Mouse (Mus musculus) forebrain, embryonic 16.5 days (tissue): ENCODE measurements around the gene Carm1. TPM values are rescaled to one million over a fixed set of nuclear protein-coding genes. Genes with fewer than 3 reads are reported as not detected.

Experiments used
- ATAC-seq: fragments of 200-750 bp; cut with Nextera tagmentation; 2 replicates; pipeline ENCODE4 v1.8.0; 2017; ENCODE audit warnings: mild to moderate bottlenecking, moderate library complexity
- H3K27ac ChIP-seq: fragments of 300-500 bp; sonication (generic); 2 replicates; pipeline ENCODE4 v1.5.1; 2014; ENCODE audit warnings: low read length, control low read depth
- H3K27me3 ChIP-seq: fragments of 300-500 bp; sonication (generic); replicated peaks from 2 replicates; pipeline ENCODE4 v1.6.1; 2014; ENCODE audit warnings: low read length; ENCODE audit not compliant: control insufficient read depth, insufficient read depth
- H3K36me3 ChIP-seq: fragments of 300-500 bp; sonication (generic); 2 replicates; pipeline ENCODE4 v1.6.1; 2014; ENCODE audit not compliant: control insufficient read depth, insufficient read depth
- H3K4me1 ChIP-seq: fragments of 300-500 bp; sonication (generic); replicated peaks from 2 replicates; pipeline ENCODE4 v1.6.1; 2014; ENCODE audit warnings: low read length; ENCODE audit not compliant: control insufficient read depth, insufficient read depth
- H3K4me2 ChIP-seq: fragments of 300-500 bp; sonication (generic); 2 replicates; pipeline ENCODE4 v1.6.1; 2014; ENCODE audit warnings: mild to moderate bottlenecking, low read length, control low read depth
- H3K4me3 ChIP-seq: fragments of 300-500 bp; sonication (generic); replicated peaks from 2 replicates; pipeline ENCODE4 v1.5.1; 2014; ENCODE audit warnings: mild to moderate bottlenecking, low read length, control low read depth
- H3K9ac ChIP-seq: fragments of 300-500 bp; sonication (generic); replicated peaks from 2 replicates; pipeline ENCODE4 v1.6.1; 2014; ENCODE audit warnings: low read depth, low read length, control low read depth
- H3K9me3 ChIP-seq: fragments of 300-500 bp; sonication (generic); 2 replicates; pipeline ENCODE4 v1.6.1; 2016; ENCODE audit warnings: low read length; ENCODE audit not compliant: control insufficient read depth
- WGBS: fragments of 180-500 bp; shearing (Covaris S2); extraction: QIAGEN DNeasy Blood & Tissue Kit; methylation state at CpG from one replicate; pipeline ENCODE4 v1.1.7; 2014; 5-methylcytosine and 5-hydroxymethylcytosine counted together
- polyA plus RNA-seq: library from polyadenylated mRNA; unstranded; fragments of >200 nt; fragmentation: Nextera tagmentation; extraction: Ambion mirVana; gene quantifications from 2 replicates; pipeline ENCODE4 v1.2.1, GENCODE M21; 2015

Carm1 gene
- polyA plus RNA-seq, 1 experiment from 2014 or later: 26.5 TPM

DNA sequence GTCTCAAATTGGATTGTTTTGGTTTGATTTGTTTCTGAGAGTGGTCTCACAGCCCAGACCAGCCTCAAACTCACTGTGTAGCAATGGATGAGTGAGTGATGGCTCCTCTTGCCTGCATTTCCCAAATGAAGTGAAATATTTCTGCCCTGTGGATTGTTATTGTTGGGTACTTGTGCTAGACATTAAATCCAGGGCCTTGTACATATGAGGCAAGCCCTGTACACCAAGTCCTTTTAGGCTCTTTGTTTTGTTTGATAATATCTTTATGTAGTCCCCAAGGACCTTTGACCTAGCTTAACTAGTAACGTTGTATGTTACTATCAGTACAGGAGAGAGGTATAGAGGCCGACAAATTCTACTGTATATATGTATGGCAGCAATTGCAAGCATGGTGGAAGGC, 48.1 kb downstream of the Carm1 start:
- Histone ChIP-seq H3K36me3 (peaks cover 6% of the 10 kb centered on the region), H3K9me3 (no peaks in the 10 kb centered on the region), H3K4me2 (no peak overlapping the region), H3K27ac (no peak overlapping the region), H3K9ac (no peak overlapping the region), H3K4me1 (peaks cover 28% of the 10 kb centered on the region), H3K27me3 (no peaks in the 10 kb centered on the region), H3K4me3 (no peak overlapping the region)
- WGBS: 88% methylated on average over 2 of the region's 2 CpGs
- no peak for ATAC-seq

- Histone ChIP-seq H3K4me2 (no peak overlapping the region), H3K9me3 (no peaks in the 10 kb centered on the region), H3K4me1 (peaks cover 20% of the 10 kb centered on the region), H3K27ac (no peak overlapping the region), H3K9ac (no peak overlapping the region), H3K36me3 (peaks cover 3% of the 10 kb centered on the region; the same call in 1 of the 2 replicates), H3K27me3 (no peaks in the 10 kb centered on the region), H3K4me3 (no peak overlapping the region)
- no peak for ATAC-seq
- 42% methylated on average over 2 of the region's 2 CpGs for whole genome bisulfite sequencing
These were observed 51.5 kb downstream of the Carm1 start for GRCm38 (mm10) chr9:21598198-21598597.

GRCm38 (mm10) chr9:21600186-21600585, 53.5 kb downstream of the Carm1 start:
- H3K4me2 ChIP-seq: no peak overlapping the region
- peaks cover 2% of the 10 kb centered on the region; the same call in 1 of the 2 replicates for H3K4me1 ChIP-seq
- no peak overlapping the region for H3K4me3 ChIP-seq
- WGBS: 75% methylated on average over 3 of the region's 3 CpGs
- no peak overlapping the region for H3K9ac ChIP-seq
- no peak overlapping the region for H3K27ac ChIP-seq
- no peaks in the 10 kb centered on the region for H3K9me3 ChIP-seq
- no peaks in the 10 kb centered on the region for H3K27me3 ChIP-seq
- ATAC-seq: no peak
- H3K36me3 ChIP-seq: peaks cover 3% of the 10 kb centered on the region; the same call in 1 of the 2 replicates

DNA sequence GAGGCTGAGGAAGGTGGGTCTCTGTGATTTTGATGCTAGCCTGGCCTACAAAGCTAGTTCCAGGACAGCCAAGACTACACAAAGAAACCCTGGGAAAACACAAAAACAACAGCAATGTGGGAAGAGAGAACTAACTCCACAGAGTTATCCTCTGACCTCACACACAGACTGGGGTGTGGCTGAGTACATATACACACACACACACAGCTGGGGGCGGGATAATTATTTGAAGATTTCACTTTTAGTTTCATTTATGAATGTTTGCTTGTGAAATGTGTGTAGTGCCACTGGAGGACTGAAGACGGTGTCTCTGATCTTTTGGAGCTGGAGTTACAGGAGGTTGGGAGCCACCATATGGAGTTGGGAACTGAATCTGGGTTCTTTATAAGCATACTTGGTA, 54.4 kb downstream of the Carm1 start:
- Histone ChIP-seq H3K4me1 (0 out of 2 replicates have a peak, but pooled peaks cover 2% of the 10 kb centered on the region), H3K4me2 (no peak overlapping the region), H3K4me3 (no peak overlapping the region), H3K27ac (no peak overlapping the region), H3K27me3 (no peaks in the 10 kb centered on the region), H3K9ac (no peak overlapping the region), H3K9me3 (no peaks in the 10 kb centered on the region), H3K36me3 (peaks cover 1% of the 10 kb centered on the region; the same call in 1 of the 2 replicates)
- ATAC-seq: no peak
- WGBS: 90% methylated on average over 2 of the region's 2 CpGs

- Histone ChIP-seq H3K4me2 (no peak overlapping the region), H3K36me3 (no peaks in the 10 kb centered on the region), H3K27ac (no peak overlapping the region), H3K4me1 (0 out of 2 replicates have a peak, but pooled peaks cover 2% of the 10 kb centered on the region), H3K9ac (no peak overlapping the region), H3K9me3 (no peaks in the 10 kb centered on the region), H3K27me3 (no peaks in the 10 kb centered on the region), H3K4me3 (no peak overlapping the region)
- peak; percentile 80; the same call in 1 of the 2 replicates for ATAC-seq
- WGBS: 48% methylated on average over 10 of the region's 10 CpGs
These were observed 55.2 kb downstream of the Carm1 start for GRCm38 (mm10) chr9:21601722-21602399.

DNA sequence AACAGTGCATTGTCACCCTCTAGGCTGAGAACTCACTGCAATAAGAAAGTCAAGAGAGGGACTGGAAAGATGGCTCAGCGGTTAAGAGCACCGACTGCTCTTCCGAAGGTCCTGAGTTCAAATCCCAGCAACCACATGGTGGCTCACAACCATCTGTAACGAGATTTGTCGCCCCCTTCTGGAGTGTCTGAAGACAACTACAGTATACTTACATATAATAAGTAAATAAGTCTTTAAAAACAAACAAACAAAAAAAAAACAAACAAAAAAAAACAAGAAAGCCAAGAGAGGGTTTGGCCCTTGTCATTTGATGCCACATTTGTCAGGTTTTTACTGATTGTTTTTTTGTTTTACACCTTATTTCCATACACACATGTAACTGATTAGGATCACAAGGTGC, 57.4 kb downstream of the Carm1 start:
- Histone ChIP-seq H3K27ac (no peak overlapping the region), H3K9ac (no peak overlapping the region), H3K4me3 (no peak overlapping the region), H3K27me3 (no peaks in the 10 kb centered on the region), H3K9me3 (no peaks in the 10 kb centered on the region), H3K4me1 (0 out of 2 replicates have a peak, but pooled peaks cover 2% of the 10 kb centered on the region), H3K4me2 (no peak overlapping the region), H3K36me3 (no peaks in the 10 kb centered on the region)
- WGBS: 67% methylated on average over 5 of the region's 5 CpGs
- ATAC-seq: no peak

- H3K36me3 ChIP-seq: no peaks in the 10 kb centered on the region
- H3K4me3 ChIP-seq: no peak overlapping the region
- H3K27ac ChIP-seq: no peak overlapping the region
- WGBS: 64% methylated on average over 5 of the region's 5 CpGs
- no peak for ATAC-seq
- no peak overlapping the region for H3K4me2 ChIP-seq
- H3K9me3 ChIP-seq: no peaks in the 10 kb centered on the region
- H3K27me3 ChIP-seq: no peaks in the 10 kb centered on the region
- 0 out of 2 replicates have a peak, but pooled peaks cover 2% of the 10 kb centered on the region for H3K4me1 ChIP-seq
- no peak overlapping the region for H3K9ac ChIP-seq
These were observed 59.2 kb downstream of the Carm1 start for GRCm38 (mm10) chr9:21605865-21606264.

DNA sequence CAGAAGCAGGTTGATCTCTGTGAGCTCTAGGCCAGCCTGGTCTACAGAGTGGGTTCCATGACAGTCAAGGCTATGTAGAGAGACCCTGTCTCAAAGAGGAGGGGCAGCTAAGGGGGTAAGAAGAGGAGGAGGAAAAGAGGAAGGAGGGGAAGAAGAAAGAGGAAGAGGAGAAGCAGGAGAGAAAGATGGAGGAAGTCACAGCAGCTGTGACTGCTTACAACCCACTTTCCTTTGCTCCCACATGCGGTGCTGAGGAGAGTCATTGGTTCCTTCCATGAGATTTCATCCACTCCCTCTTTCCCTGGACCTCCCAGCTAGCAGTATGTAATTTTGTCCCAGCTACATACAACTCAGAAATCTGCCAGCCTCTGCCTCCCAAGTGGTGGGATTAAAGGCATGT, 60.0 kb downstream of the Carm1 start:
- WGBS: 73% methylated on average over 1 of the region's 1 CpGs

GRCm38 (mm10) chr9:21609861-21610260, 63.2 kb downstream of the Carm1 start:
- Histone ChIP-seq H3K27ac (no peak overlapping the region), H3K36me3 (no peaks in the 10 kb centered on the region), H3K27me3 (no peaks in the 10 kb centered on the region), H3K9me3 (no peaks in the 10 kb centered on the region), H3K4me2 (no peak overlapping the region), H3K4me3 (no peak overlapping the region), H3K4me1 (peaks cover 2% of the 10 kb centered on the region), H3K9ac (no peak overlapping the region)
- ATAC-seq: no peak
- 94% methylated on average over 1 of the region's 1 CpGs for WGBS

More for the DNA sequence above, 60.0 kb downstream of the Carm1 start:
- Histone ChIP-seq H3K27me3 (no peaks in the 10 kb centered on the region), H3K4me2 (no peak overlapping the region), H3K9me3 (no peaks in the 10 kb centered on the region), H3K4me1 (0 out of 2 replicates have a peak, but pooled peaks cover 2% of the 10 kb centered on the region), H3K9ac (no peak overlapping the region), H3K4me3 (no peak overlapping the region), H3K27ac (no peak overlapping the region), H3K36me3 (no peaks in the 10 kb centered on the region)
- no peak for ATAC-seq
